Mouse (Mus musculus): Measurements from ENCODE around the gene Drd3. TPM values are rescaled to one million over a fixed set of nuclear protein-coding genes. Genes with fewer than 3 reads are reported as not detected.
A peak's percentile ranks its signal among the peaks of the same experiment; 100 is the strongest.

The Drd3 gene
- polyA plus RNA-seq (2012; rRNA removed) = not detected in 2 replicates

GRCm38 (mm10) chr16:43753751-43754150, at the start of gene Drd3:
TSS of gene Drd3 (plus strand) at chr16:43754026.
- 21% methylated on average over 7 of the region's 7 CpGs for WGBS
- Histone ChIP-seq H3K4me3 (ENCODE audit: extremely low read depth, insufficient read depth, insufficient read length) (no peak within 1 kb of the TSS), H3K36me3 (ENCODE audit: control insufficient read depth, insufficient read depth, low read length) (no peaks in the 10 kb centered on the region), H3K4me1 (ENCODE audit: control insufficient read depth, insufficient read depth, insufficient read length) (no peaks in the 10 kb centered on the region), H3K27ac (ENCODE audit: insufficient read depth, low read length) (no peak within 1 kb of the TSS), H3K27me3 (ENCODE audit: control insufficient read depth, insufficient read depth, low read length) (no peaks in the 10 kb centered on the region)
- no peak for DNase-seq (ENCODE audit: low read depth in 1 of 2, low spot score in 2 of 2)
- TF ChIP-seq POLR2A (IDR thresholded peaks at IDR 0.05; ENCODE audit: low read depth, low read length) (no peak), CTCF (IDR thresholded peaks at IDR 0.05; ENCODE audit: extremely low read depth, insufficient read depth, insufficient read length, insufficient replicate concordance) (no peak)

DNA sequence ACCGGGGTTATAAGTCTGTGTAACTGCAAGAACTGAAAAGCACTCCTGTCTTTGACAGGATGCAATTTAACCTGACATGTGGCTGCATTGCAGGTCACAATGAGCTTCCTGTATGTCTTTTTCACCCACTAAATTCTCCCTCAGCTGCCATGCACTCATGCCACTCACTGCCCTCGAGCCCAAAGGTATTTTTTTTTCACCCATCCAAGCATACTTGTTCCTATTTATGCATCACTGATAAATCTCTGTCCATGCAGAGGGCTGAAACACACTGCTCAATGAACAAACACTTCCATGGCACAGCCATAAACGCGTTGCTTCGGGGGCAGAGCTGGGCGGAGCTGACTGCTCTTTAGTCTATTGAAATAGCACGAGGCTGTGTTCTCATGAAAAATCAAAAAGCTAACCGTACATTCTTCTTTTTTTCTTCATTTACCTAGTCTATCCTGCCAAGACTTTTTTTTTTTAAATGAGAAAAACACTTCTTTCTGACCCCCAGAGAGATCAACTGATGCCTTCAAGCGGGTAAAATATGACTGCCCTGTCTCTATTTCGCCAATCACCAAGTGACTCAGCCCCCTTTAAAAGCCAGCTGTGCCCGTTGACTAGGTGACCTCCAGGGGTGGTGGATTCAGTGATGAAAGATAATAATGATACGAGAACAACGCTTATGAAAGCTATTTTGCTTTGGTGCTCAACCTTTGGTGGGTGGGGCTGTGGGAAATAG, 45.3 kb upstream of the Drd3 start:
- TF ChIP-seq CTCF (IDR thresholded peaks at IDR 0.05; ENCODE audit: extremely low read depth, insufficient read depth, insufficient read length, insufficient replicate concordance) (no peak), POLR2A (IDR thresholded peaks at IDR 0.05; ENCODE audit: low read depth, low read length) (no peak)
- WGBS = 51% methylated on average over 13 of the region's 13 CpGs
- Histone ChIP-seq H3K27me3 (ENCODE audit: control insufficient read depth, insufficient read depth, low read length) (no peaks in the 10 kb centered on the region), H3K36me3 (ENCODE audit: control insufficient read depth, insufficient read depth, low read length) (no peaks in the 10 kb centered on the region), H3K27ac (ENCODE audit: insufficient read depth, low read length) (peak overlapping the region; percentile 89), H3K4me1 (ENCODE audit: control insufficient read depth, insufficient read depth, insufficient read length) (peaks cover 15% of the 10 kb centered on the region), H3K4me3 (ENCODE audit: extremely low read depth, insufficient read depth, insufficient read length) (no peak overlapping the region)
- no peak for DNase-seq (ENCODE audit: low read depth in 1 of 2, low spot score in 2 of 2)

GRCm38 (mm10) chr16:43709062-43709413, 44.8 kb upstream of the Drd3 start:
- H3K4me3 ChIP-seq (ENCODE audit: extremely low read depth, insufficient read depth, insufficient read length) = no peak overlapping the region
- H3K27ac ChIP-seq (ENCODE audit: insufficient read depth, low read length) = peak overlapping the region; percentile 89

GRCm38 (mm10) chr16:43709432-43710133, 44.2 kb upstream of the Drd3 start:
- H3K27ac ChIP-seq (ENCODE audit: insufficient read depth, low read length) = peak overlapping the region; percentile 89
- DNase-seq (ENCODE audit: low read depth in 1 of 2, low spot score in 2 of 2) = peak in 1 of 2 experiments; percentile 57

More at GRCm38 (mm10) chr16:43709062-43709413, 44.8 kb upstream of the Drd3 start:
- no peak for DNase-seq (ENCODE audit: low read depth in 1 of 2, low spot score in 2 of 2)
- no peak for TF ChIP-seq POLR2A (IDR thresholded peaks at IDR 0.05; ENCODE audit: low read depth, low read length)
- TF ChIP-seq CTCF (IDR thresholded peaks at IDR 0.05; ENCODE audit: extremely low read depth, insufficient read depth, insufficient read length, insufficient replicate concordance) = no peak
- H3K27me3 ChIP-seq (ENCODE audit: control insufficient read depth, insufficient read depth, low read length) = no peaks in the 10 kb centered on the region
- H3K4me1 ChIP-seq (ENCODE audit: control insufficient read depth, insufficient read depth, insufficient read length) = peaks cover 15% of the 10 kb centered on the region
- no peaks in the 10 kb centered on the region for H3K36me3 ChIP-seq (ENCODE audit: control insufficient read depth, insufficient read depth, low read length)
- WGBS = 58% methylated on average over 15 of the region's 15 CpGs

DNA sequence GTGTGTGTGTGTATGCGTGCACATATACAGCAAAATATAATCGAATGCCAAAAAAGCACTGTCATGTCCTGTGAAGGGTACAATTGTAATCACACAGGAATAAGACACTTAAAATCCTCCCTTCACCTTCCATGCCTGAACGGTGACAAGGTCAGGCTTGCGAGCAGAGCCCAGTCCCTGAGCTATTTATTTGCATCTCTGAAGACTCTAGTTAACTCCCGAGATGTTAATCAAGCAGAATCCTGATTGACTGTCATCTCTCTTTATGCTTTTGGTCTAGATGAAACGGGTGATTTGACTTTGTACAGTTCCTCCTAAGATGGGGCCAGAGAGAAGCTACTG, 43.7 kb upstream of the Drd3 start:
- H3K4me3 ChIP-seq (ENCODE audit: extremely low read depth, insufficient read depth, insufficient read length) = no peak overlapping the region
- TF ChIP-seq CTCF (IDR thresholded peaks at IDR 0.05; ENCODE audit: extremely low read depth, insufficient read depth, insufficient read length, insufficient replicate concordance) (no peak), POLR2A (IDR thresholded peaks at IDR 0.05; ENCODE audit: low read depth, low read length) (no peak)
- WGBS = 14% methylated on average over 6 of the region's 6 CpGs

More at GRCm38 (mm10) chr16:43709432-43710133, 44.2 kb upstream of the Drd3 start:
- 11% methylated on average over 9 of the region's 9 CpGs for WGBS
- TF ChIP-seq CTCF (IDR thresholded peaks at IDR 0.05; ENCODE audit: extremely low read depth, insufficient read depth, insufficient read length, insufficient replicate concordance) (no peak), POLR2A (IDR thresholded peaks at IDR 0.05; ENCODE audit: low read depth, low read length) (0 out of 2 replicates have a peak, but pooled peaks have one; percentile 1)
- peaks cover 15% of the 10 kb centered on the region for H3K4me1 ChIP-seq (ENCODE audit: control insufficient read depth, insufficient read depth, insufficient read length)
- H3K4me3 ChIP-seq (ENCODE audit: extremely low read depth, insufficient read depth, insufficient read length) = peak overlapping the region; percentile 49; the same call in 1 of the 2 replicates
- no peaks in the 10 kb centered on the region for H3K27me3 ChIP-seq (ENCODE audit: control insufficient read depth, insufficient read depth, low read length)
- no peaks in the 10 kb centered on the region for H3K36me3 ChIP-seq (ENCODE audit: control insufficient read depth, insufficient read depth, low read length)

GRCm38 (mm10) chr16:43710651-43711050, 43.2 kb upstream of the Drd3 start:
- Histone ChIP-seq H3K27ac (ENCODE audit: insufficient read depth, low read length) (peak overlapping the region; percentile 78; the same call in 1 of the 2 replicates), H3K27me3 (ENCODE audit: control insufficient read depth, insufficient read depth, low read length) (no peaks in the 10 kb centered on the region), H3K4me1 (ENCODE audit: control insufficient read depth, insufficient read depth, insufficient read length) (peaks cover 15% of the 10 kb centered on the region), H3K4me3 (ENCODE audit: extremely low read depth, insufficient read depth, insufficient read length) (no peak overlapping the region), H3K36me3 (ENCODE audit: control insufficient read depth, insufficient read depth, low read length) (no peaks in the 10 kb centered on the region)
- TF ChIP-seq POLR2A (IDR thresholded peaks at IDR 0.05; ENCODE audit: low read depth, low read length) (no peak), CTCF (IDR thresholded peaks at IDR 0.05; ENCODE audit: extremely low read depth, insufficient read depth, insufficient read length, insufficient replicate concordance) (no peak)
- 85% methylated on average over 11 of the region's 11 CpGs for WGBS
- DNase-seq (ENCODE audit: low read depth in 1 of 2, low spot score in 2 of 2) = no peak

More for the DNA sequence above, 43.7 kb upstream of the Drd3 start:
- Histone ChIP-seq H3K36me3 (ENCODE audit: control insufficient read depth, insufficient read depth, low read length) (no peaks in the 10 kb centered on the region), H3K27me3 (ENCODE audit: control insufficient read depth, insufficient read depth, low read length) (no peaks in the 10 kb centered on the region), H3K27ac (ENCODE audit: insufficient read depth, low read length) (peak overlapping the region; percentile 78), H3K4me1 (ENCODE audit: control insufficient read depth, insufficient read depth, insufficient read length) (peaks cover 15% of the 10 kb centered on the region)
- DNase-seq (ENCODE audit: low read depth in 1 of 2, low spot score in 2 of 2) = no peak

Measured in spleen, adult 2 months (tissue).